Mouse (Mus musculus) layer of hippocampus, adult 11-12 months (tissue): ENCODE results near the gene Pagr1a.

Experiments
- DNase-seq: peaks from one replicate; pipeline ENCODE4 v3.0.0; 2022; ENCODE audit warnings: low spot score

The Pagr1a gene

GRCm38 (mm10) chr7:127020901-127021562 is 3.9 kb upstream of the Pagr1a start, which contains the start of the genes Gm42742 and Prrt2:
Gm42742 (minus strand) TSS chr7:127021097.
Prrt2 (minus strand) TSS chr7:127021211.
- peak; percentile 65 for DNase-seq

GRCm38 (mm10) chr7:127020491-127020890 is 3.3 kb upstream of the Pagr1a start:
- DNase-seq, result peak; percentile 38

- no peak for DNase-seq
These were observed 2.9 kb upstream of the Pagr1a start for GRCm38 (mm10) chr7:127020031-127020430.

- no peak for DNase-seq
These were observed 2.3 kb upstream of the Pagr1a start for GRCm38 (mm10) chr7:127019306-127019960.

- no peak for DNase-seq
These were observed 1.5 kb upstream of the Pagr1a start for GRCm38 (mm10) chr7:127018416-127019305.

GRCm38 (mm10) chr7:127017950-127018345 is 796 bp upstream of the Pagr1a start:
- DNase-seq, result no peak

GRCm38 (mm10) chr7:127016486-127016938 is 640 bp downstream of the Pagr1a start:
- DNase-seq, result no peak

GRCm38 (mm10) chr7:127016481-127016485 is 869 bp downstream of the Pagr1a start, which contains the start of gene Pagr1b:
Pagr1b (minus strand) TSS chr7:127016484.
- no peak for DNase-seq

- DNase-seq, result peak; percentile 23
These were observed 1.1 kb downstream of the Pagr1a start for GRCm38 (mm10) chr7:127016081-127016480.

GRCm38 (mm10) chr7:127014993-127015392 is 2.2 kb downstream of the Pagr1a start:
- DNase-seq, result no peak

- DNase-seq, result peak; percentile 56
These were observed 2.8 kb downstream of the Pagr1a start, which contains the start of gene Mvp for GRCm38 (mm10) chr7:127014320-127014719. Mvp (minus strand) TSS chr7:127014621.

GRCm38 (mm10) chr7:127013385-127013784 is 3.8 kb downstream of the Pagr1a start:
- DNase-seq, result no peak

- DNase-seq, result no peak
These were observed 4.3 kb downstream of the Pagr1a start for GRCm38 (mm10) chr7:127012845-127013244.

- no peak for DNase-seq
These were observed 4.8 kb downstream of the Pagr1a start for GRCm38 (mm10) chr7:127012374-127012773.

- DNase-seq, result no peak
These were observed 5.4 kb downstream of the Pagr1a start for GRCm38 (mm10) chr7:127011717-127012116.

- no peak for DNase-seq
These were observed 6.1 kb downstream of the Pagr1a start for GRCm38 (mm10) chr7:127011051-127011450.

GRCm38 (mm10) chr7:127009307-127010085 is 7.7 kb downstream of the Pagr1a start:
- no peak for DNase-seq

GRCm38 (mm10) chr7:127008239-127009019 is 8.7 kb downstream of the Pagr1a start:
- peak; percentile 89 for DNase-seq

- no peak for DNase-seq
These were observed 9.7 kb downstream of the Pagr1a start for GRCm38 (mm10) chr7:127007313-127008024.

- DNase-seq, result no peak
These were observed 12.9 kb downstream of the Pagr1a start for GRCm38 (mm10) chr7:127004122-127004875.
